Mouse (Mus musculus) thymus, adult 2 months (tissue): ENCODE data around the gene Cnot8. TPM values are rescaled to one million over a fixed set of nuclear protein-coding genes. Genes with fewer than 3 reads are reported as not detected.

Source experiments
- DNase-seq: peaks from one replicate; pipeline ENCODE4 v3.0.0; 2021
- H3K27ac ChIP-seq: fragments of 200-500 bp; 2 replicates; pipeline ENCODE4 v1.5.1; 2012; ENCODE audit warnings: low read length, control low read depth; ENCODE audit not compliant: control insufficient read depth, insufficient read depth
- H3K27me3 ChIP-seq: fragments of 200-500 bp; 2 replicates; pipeline ENCODE4 v1.6.1; 2012; ENCODE audit warnings: mild to moderate bottlenecking, low read length, moderate library complexity, mixed read lengths; ENCODE audit not compliant: control insufficient read depth, insufficient read depth
- H3K36me3 ChIP-seq: fragments of 200-500 bp; 2 replicates; pipeline ENCODE4 v1.6.1; 2012; ENCODE audit warnings: mild to moderate bottlenecking, low read length, moderate library complexity; ENCODE audit not compliant: control insufficient read depth, insufficient read depth
- H3K4me1 ChIP-seq: fragments of 200-500 bp; replicated peaks from 2 replicates; pipeline ENCODE4 v1.6.1; 2012; ENCODE audit warnings: low read length; ENCODE audit not compliant: control insufficient read depth, insufficient read depth
- H3K4me3 ChIP-seq: fragments of 200-500 bp; 2 replicates; pipeline ENCODE4 v1.5.1; 2012; ENCODE audit warnings: mild to moderate bottlenecking, low read length, control low read depth, moderate library complexity; ENCODE audit not compliant: control insufficient read depth, insufficient read depth
- CTCF ChIP-seq: fragments of 200-500 bp; IDR thresholded peaks from 2 replicates; pipeline ENCODE4 v1.5.1; 2012; ENCODE audit warnings: mild to moderate bottlenecking, control low read depth, low read length, moderate library complexity, borderline replicate concordance; ENCODE audit not compliant: control insufficient read depth, poor library complexity, insufficient read depth; ENCODE audit errors: extremely low read depth
- POLR2A ChIP-seq: fragments of 200-500 bp; IDR thresholded peaks from 2 replicates; pipeline ENCODE4 v1.6.1; 2012; ENCODE audit warnings: mild to moderate bottlenecking, low read length, control low read depth, moderate library complexity; ENCODE audit not compliant: control insufficient read depth, poor library complexity, insufficient read depth; ENCODE audit errors: extremely low read depth
- WGBS: fragments of 180-500 bp; shearing (Covaris S2); methylation state at CpG from one replicate; pipeline ENCODE4 v1.1.7; 2018; 5-methylcytosine and 5-hydroxymethylcytosine counted together
- polyA plus RNA-seq: library from polyadenylated mRNA; depleted of rRNA; stranded (reverse); fragments of >200 nt; gene quantifications from 2 replicates; pipeline ENCODE4 v1.2.3, GENCODE M21; 2012

Gene Cnot8
- polyA plus RNA-seq, 1 experiment = 192 TPM

GRCm38 (mm10) chr11:58117044-58117652 lies 13.2 kb downstream of the Cnot8 start:
- TF ChIP-seq CTCF (no peak), POLR2A (no peak)
- Histone ChIP-seq H3K4me3 (no peak overlapping the region), H3K27me3 (no peaks in the 10 kb centered on the region), H3K4me1 (no peaks in the 10 kb centered on the region; the same call in 1 of the 2 replicates), H3K27ac (no peak overlapping the region), H3K36me3 (peaks cover 94% of the 10 kb centered on the region)
- WGBS = 94% methylated on average over 10 of the region's 10 CpGs
- no peak for DNase-seq

DNA sequence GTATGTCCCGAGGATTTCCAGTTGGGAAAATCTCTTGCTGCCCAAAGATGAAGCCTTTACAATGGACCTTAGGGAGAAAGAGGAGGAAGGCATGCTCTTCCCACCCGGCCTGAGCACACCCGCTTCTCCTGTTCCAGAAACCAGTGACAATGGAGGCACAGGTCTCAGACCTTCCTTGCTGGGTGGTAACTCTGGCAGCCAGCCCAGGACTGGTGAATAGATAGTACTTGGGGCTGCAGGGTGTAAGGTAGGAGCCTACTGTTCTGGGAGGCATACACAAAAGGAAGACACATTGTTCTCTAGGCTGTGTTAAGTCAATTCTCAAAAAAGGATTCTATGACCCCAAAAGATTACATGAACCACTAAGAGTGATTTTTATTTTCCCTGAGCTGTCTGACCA lies 16.7 kb downstream of the Cnot8 start:
- DNase-seq = no peak
- WGBS = 94% methylated on average over 3 of the region's 3 CpGs
- H3K36me3 ChIP-seq = peaks cover 84% of the 10 kb centered on the region
- no peak for TF ChIP-seq CTCF
- TF ChIP-seq POLR2A = no peak
- no peak overlapping the region for H3K27ac ChIP-seq
- no peak overlapping the region for H3K4me3 ChIP-seq
- no peaks in the 10 kb centered on the region for H3K27me3 ChIP-seq
- no peaks in the 10 kb centered on the region; the same call in 1 of the 2 replicates for H3K4me1 ChIP-seq

DNA sequence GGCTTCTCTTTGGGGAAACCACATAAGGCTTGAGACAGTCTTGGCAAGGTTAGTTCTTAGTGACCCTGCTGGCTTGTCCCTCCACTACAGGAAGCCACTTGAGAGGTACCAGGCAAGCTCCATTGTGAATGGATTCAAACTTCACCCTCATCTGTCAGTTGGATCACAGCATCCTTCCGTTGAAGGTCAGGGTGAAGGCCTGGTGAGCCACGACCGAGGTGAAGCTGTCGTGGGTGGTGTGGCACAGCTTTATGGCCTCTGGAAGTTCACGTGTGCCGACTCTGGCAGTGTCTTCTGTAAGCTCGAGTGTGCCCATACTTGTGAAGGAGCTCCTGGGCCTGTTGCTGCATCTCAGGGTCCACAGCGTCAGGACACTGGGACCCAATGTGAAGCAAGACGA lies 17.4 kb downstream of the Cnot8 start:
- Histone ChIP-seq H3K4me3 (no peak overlapping the region), H3K27me3 (no peaks in the 10 kb centered on the region), H3K36me3 (peaks cover 84% of the 10 kb centered on the region), H3K4me1 (no peaks in the 10 kb centered on the region; the same call in 1 of the 2 replicates), H3K27ac (no peak overlapping the region)
- TF ChIP-seq POLR2A (no peak), CTCF (no peak)
- WGBS = 93% methylated on average over 9 of the region's 9 CpGs
- no peak for DNase-seq

DNA sequence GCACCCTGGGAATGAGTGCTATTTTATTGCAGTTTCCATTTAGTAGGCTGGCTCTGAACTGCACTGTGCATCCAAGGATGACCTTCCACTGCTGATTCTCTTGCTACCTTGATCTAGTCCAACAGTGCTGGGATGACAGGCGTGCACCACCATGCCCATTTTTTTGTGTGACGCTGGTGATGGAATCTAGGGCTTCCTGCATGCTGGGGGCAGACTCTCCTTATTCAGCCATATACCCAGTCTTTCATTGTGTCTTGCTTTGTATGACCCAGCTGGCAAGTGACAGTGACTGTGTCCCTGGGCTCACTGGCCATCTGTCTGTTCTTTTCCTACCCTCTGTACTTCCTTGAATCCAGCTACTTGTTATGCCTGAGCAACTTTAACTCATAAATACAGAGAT lies 19.8 kb downstream of the Cnot8 start:
- H3K27me3 ChIP-seq = no peaks in the 10 kb centered on the region
- no peaks in the 10 kb centered on the region for H3K4me1 ChIP-seq
- H3K27ac ChIP-seq = no peak overlapping the region
- no peak overlapping the region for H3K4me3 ChIP-seq
- WGBS = 95% methylated on average over 2 of the region's 2 CpGs
- no peak for DNase-seq
- peaks cover 71% of the 10 kb centered on the region for H3K36me3 ChIP-seq
- TF ChIP-seq CTCF (no peak), POLR2A (no peak)

GRCm38 (mm10) chr11:58125021-58125420 lies 21.1 kb downstream of the Cnot8 start:
- DNase-seq = no peak
- peaks cover 76% of the 10 kb centered on the region for H3K36me3 ChIP-seq
- no peak overlapping the region for H3K27ac ChIP-seq
- H3K4me1 ChIP-seq = no peaks in the 10 kb centered on the region
- H3K27me3 ChIP-seq = no peaks in the 10 kb centered on the region
- TF ChIP-seq CTCF = no peak
- TF ChIP-seq POLR2A = no peak
- 97% methylated on average over 11 of the region's 11 CpGs for WGBS
- no peak overlapping the region for H3K4me3 ChIP-seq

DNA sequence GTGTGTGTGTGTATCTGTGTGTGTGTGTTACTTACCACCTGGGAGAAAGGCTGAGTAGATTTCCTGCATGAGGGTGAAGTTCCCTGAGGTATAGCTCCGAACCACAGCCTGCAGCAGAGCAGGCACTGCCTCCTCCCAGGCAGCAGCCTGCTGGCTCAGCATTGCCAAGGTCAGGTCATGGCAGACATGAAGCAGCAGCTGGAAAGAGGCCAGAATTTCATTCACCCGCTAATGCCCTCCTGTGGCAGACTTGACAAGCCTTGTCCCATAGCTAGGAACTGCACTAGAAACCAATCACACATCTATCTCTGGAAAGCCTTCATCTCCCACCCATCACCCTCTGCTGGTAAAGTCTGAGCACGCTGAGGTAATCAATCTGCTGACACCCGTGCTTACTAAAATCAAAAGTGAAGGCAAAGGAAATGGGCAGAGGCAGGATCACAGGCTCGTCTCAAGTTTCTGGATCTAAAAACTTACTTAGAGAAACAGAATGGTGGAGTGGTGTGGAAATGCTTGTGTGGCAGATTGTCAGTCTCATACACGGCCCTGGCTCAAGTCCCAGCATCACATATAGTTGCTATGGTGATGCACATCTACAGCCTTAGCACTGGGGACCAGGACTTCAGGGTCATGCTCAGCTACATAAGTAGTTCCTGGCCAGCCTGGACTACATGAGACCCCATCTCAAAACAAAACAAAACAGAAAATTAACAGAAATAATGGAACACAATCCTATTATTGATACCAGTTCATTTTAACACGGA lies 22.6 kb downstream of the Cnot8 start:
- H3K4me1 ChIP-seq = peaks cover under 1% of the 10 kb centered on the region; the same call in 1 of the 2 replicates
- H3K27me3 ChIP-seq = no peaks in the 10 kb centered on the region
- 87% methylated on average over 7 of the region's 7 CpGs for WGBS
- no peak overlapping the region for H3K4me3 ChIP-seq
- no peak for TF ChIP-seq CTCF
- TF ChIP-seq POLR2A = no peak
- no peak for DNase-seq
- no peak overlapping the region for H3K27ac ChIP-seq
- peaks cover 62% of the 10 kb centered on the region for H3K36me3 ChIP-seq
